Mouse (Mus musculus) layer of hippocampus, adult 11-12 months (tissue): ENCODE data around the gene Rgs7.

Experiments used
- DNase-seq: peaks from one replicate; pipeline ENCODE4 v3.0.0; 2022; ENCODE audit warnings: low spot score

The Rgs7 gene

DNA sequence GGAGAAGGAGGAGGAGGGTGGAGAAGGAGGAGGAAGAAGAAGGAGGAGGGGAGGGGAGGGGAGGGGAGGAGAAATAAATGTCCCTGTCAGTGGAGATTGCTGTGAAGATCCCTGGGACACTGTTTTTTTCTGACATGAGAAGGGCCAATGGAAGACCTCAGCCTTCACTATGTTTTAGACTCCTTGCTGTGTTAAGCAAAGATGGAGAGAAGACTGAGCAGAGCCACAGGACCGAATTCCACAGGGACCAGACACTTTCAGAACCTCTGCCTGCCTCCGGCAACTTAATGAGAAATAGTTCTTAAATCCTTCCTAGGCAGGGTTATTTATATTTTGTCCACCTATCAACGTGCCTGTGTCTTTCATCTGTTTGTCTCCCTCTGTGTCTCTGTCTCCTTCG lies 464.0 kb downstream of the Rgs7 start:
- no peak for DNase-seq

DNA sequence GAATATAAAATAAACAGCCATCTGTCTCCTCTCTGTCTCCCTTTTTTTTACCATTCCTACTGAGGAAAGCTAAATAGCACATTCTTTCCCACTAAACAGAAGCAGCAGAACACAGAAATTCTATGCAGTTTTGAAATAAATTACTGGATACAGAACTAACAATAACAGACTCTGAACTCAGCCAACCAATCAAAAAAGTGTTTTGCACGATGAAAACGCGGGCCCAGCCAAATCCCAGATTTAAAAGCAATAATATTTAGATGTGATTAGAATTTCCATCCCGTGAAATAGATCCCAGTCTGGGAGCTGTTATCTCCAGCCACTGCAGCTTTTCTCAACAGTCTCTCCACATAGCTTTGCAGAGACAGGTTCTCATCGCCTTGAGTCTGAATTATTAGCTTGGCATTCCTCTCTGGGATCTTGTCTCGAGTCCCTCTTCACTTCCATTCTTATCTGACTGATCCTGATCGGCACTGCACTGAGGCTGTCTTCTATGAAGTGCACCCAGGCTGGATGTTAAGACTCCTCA lies 466.5 kb downstream of the Rgs7 start:
- DNase-seq: no peak

DNA sequence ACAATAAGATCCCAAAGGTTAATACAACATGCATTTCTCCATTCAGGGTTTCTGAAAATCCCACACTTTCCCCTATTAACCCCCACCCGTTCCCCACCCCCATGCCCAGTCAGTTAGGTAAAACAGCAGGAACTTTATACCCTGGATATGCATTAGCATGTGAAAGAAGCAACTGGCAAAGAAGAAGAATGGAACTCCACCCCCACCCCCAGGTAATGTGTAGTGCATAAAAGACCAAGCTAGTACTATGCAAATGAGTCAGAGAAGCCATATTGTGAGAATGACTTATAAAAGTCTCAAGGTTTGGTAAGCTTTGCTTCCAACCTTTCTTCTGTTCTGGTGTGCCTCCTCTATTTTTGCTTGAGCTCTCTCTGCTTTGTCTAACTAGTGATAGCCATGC lies 468.2 kb downstream of the Rgs7 start:
- no peak for DNase-seq
